Mouse (Mus musculus) CH12.LX (cell line): Measurements from ENCODE around the gene Sec14l3. TPM values are rescaled to one million over a fixed set of nuclear protein-coding genes. Genes with fewer than 3 reads are reported as not detected.

Source experiments
- DNase-seq: peaks from one replicate; pipeline ENCODE4 v3.0.0-alpha.2; 2013; ENCODE audit errors: extremely low read depth
- H3K27ac ChIP-seq: 2 replicates; pipeline ENCODE4 v1.5.1; 2012; ENCODE audit warnings: low read depth, mild to moderate bottlenecking, control low read depth, moderate library complexity; ENCODE audit not compliant: insufficient read depth
- H3K27me3 ChIP-seq: replicated peaks from 2 replicates; pipeline ENCODE3; 2012; ENCODE audit warnings: inconsistent platforms
- H3K36me3 ChIP-seq, 2 experiments: replicated peaks in 1 of 2; 2 replicates each; pipeline versions ENCODE3 to v1.6.1; 2012; ENCODE audit warnings: inconsistent platforms in 1 of 2, low read length in 1 of 2, mild to moderate bottlenecking in 1 of 2, mixed read lengths in 1 of 2, moderate library complexity in 1 of 2; ENCODE audit not compliant: control insufficient read depth in 1 of 2, insufficient read depth in 1 of 2
- H3K4me1 ChIP-seq, 2 experiments: 2 replicates each; pipeline ENCODE4 v1.6.1; 2012; ENCODE audit warnings: inconsistent platforms in 1 of 2, moderate library complexity in 1 of 2; ENCODE audit not compliant: insufficient read depth in 2 of 2, control insufficient read depth in 1 of 2
- H3K4me2 ChIP-seq: 2 replicates; pipeline ENCODE4 v1.6.1; 2012; ENCODE audit warnings: low read depth, mild to moderate bottlenecking, control low read depth; ENCODE audit not compliant: poor library complexity, insufficient read depth, severe bottlenecking
- H3K4me3 ChIP-seq, 3 experiments: fragments of 150-350 bp in 1 of 3; sonication (generic) in 1 of 3; replicated peaks in 1 of 3; 2 replicates each; pipeline versions ENCODE3 to v1.5.1; 2011 to 2012; ENCODE audit warnings: low read depth in 2 of 3, low read length in 2 of 3, mild to moderate bottlenecking in 2 of 3, moderate library complexity in 2 of 3, control low read depth in 1 of 3, improper control_type of control experiment in 1 of 3, inconsistent platforms in 1 of 3, mixed read lengths in 1 of 3; ENCODE audit not compliant: poor library complexity in 1 of 3
- H3K79me2 ChIP-seq: replicated peaks from 2 replicates; pipeline ENCODE4 v1.6.1; 2012; ENCODE audit warnings: mild to moderate bottlenecking, moderate library complexity; ENCODE audit not compliant: control insufficient read depth, poor library complexity, insufficient read depth, severe bottlenecking; ENCODE audit errors: extremely low read depth
- H3K9ac ChIP-seq: 2 replicates; pipeline ENCODE4 v1.6.1; 2012; ENCODE audit warnings: low read depth, mild to moderate bottlenecking, control low read depth, moderate library complexity; ENCODE audit not compliant: insufficient read depth
- H3K9me3 ChIP-seq: replicated peaks from 2 replicates; pipeline ENCODE3; 2012; ENCODE audit warnings: low read length, inconsistent platforms, mixed read lengths
- CHD2 ChIP-seq: IDR thresholded peaks from 2 replicates; pipeline ENCODE4 v1.6.1; 2011; ENCODE audit warnings: low read length, improper control_type of control experiment
- CTCF ChIP-seq, 2 experiments: IDR thresholded peaks in 1 of 2; conservative IDR thresholded peaks in 1 of 2; 2 replicates each; pipeline ENCODE4 v1.5.1; 2011 to 2012; ENCODE audit warnings: low read depth in 2 of 2, low read length in 2 of 2, improper control_type of control experiment in 1 of 2, inconsistent platforms in 1 of 2, mild to moderate bottlenecking in 1 of 2, moderate library complexity in 1 of 2
- E2F4 ChIP-seq: IDR thresholded peaks from 2 replicates; pipeline ENCODE4 v1.6.1; 2011; ENCODE audit warnings: low read depth, low read length, improper control_type of control experiment; ENCODE audit not compliant: insufficient replicate concordance
- EP300 ChIP-seq: IDR thresholded peaks from 2 replicates; pipeline ENCODE4 v1.6.1; 2011; ENCODE audit warnings: low read length, improper control_type of control experiment
- ETS1 ChIP-seq: conservative IDR thresholded peaks from 2 replicates; pipeline ENCODE4 v1.6.1; 2012; ENCODE audit warnings: low read depth, mild to moderate bottlenecking, inconsistent platforms, low read length, improper control_type of control experiment, moderate library complexity
- GABPA ChIP-seq: IDR thresholded peaks from 2 replicates; pipeline ENCODE4 v1.6.1; 2012; ENCODE audit warnings: low read depth, low read length, improper control_type of control experiment, inconsistent platforms; ENCODE audit not compliant: insufficient replicate concordance
- JUND ChIP-seq: conservative IDR thresholded peaks from 2 replicates; pipeline ENCODE4 v1.6.1; 2011; ENCODE audit warnings: low read depth, low read length, improper control_type of control experiment
- KAT2A ChIP-seq: IDR thresholded peaks from 2 replicates; pipeline ENCODE4 v1.6.1; 2012; ENCODE audit warnings: low read length, improper control_type of control experiment, inconsistent platforms; ENCODE audit not compliant: insufficient replicate concordance
- MAFK ChIP-seq: IDR thresholded peaks from 2 replicates; pipeline ENCODE4 v1.6.1; 2011; ENCODE audit warnings: low read length, improper control_type of control experiment; ENCODE audit not compliant: insufficient replicate concordance
- MEF2A ChIP-seq: IDR thresholded peaks from 2 replicates; pipeline ENCODE4 v1.6.1; 2014; ENCODE audit warnings: low read depth, mild to moderate bottlenecking, inconsistent platforms, low read length, improper control_type of control experiment, borderline replicate concordance
- MYC ChIP-seq: IDR thresholded peaks from 2 replicates; pipeline ENCODE4 v1.6.1; 2011; ENCODE audit warnings: low read depth, mild to moderate bottlenecking, improper control_type of control experiment, low read length
- RCOR1 ChIP-seq: conservative IDR thresholded peaks from 2 replicates; pipeline ENCODE4 v1.6.1; 2012; ENCODE audit warnings: low read depth, mild to moderate bottlenecking, inconsistent platforms, low read length, improper control_type of control experiment
- SIN3A ChIP-seq: IDR thresholded peaks from 2 replicates; pipeline ENCODE4 v1.6.1; 2012; ENCODE audit warnings: low read length, improper control_type of control experiment, inconsistent platforms
- SMC3 ChIP-seq: IDR thresholded peaks from 2 replicates; pipeline ENCODE4 v1.6.1; 2011; ENCODE audit warnings: low read depth, low read length, improper control_type of control experiment
- UBTF ChIP-seq: IDR thresholded peaks from 2 replicates; pipeline ENCODE4 v1.6.1; 2012; ENCODE audit warnings: low read depth, mild to moderate bottlenecking, inconsistent platforms, low read length, improper control_type of control experiment, moderate library complexity
- dilution Hi-C: fragments of 300-500 bp; cut with MboI; formaldehyde crosslinking; loops from 2 replicates; pipeline ENCODE4 v1.14.3; 2020; ENCODE audit warnings: low sequenced_read_pairs; ENCODE audit not compliant: extremely low pct_unique_long_range_greater_than_20kb, extremely low pct_ligation_motif_present
- in situ Hi-C: fragments of 300-500 bp; cut with MboI; formaldehyde crosslinking; loops from 3 replicates; pipeline ENCODE4 v1.14.3; 2019; ENCODE audit warnings: low sequenced_read_pairs, low pct_ligation_motif_present, low pct_unique_long_range_greater_than_20kb, mixed read lengths
- polyA plus RNA-seq: library from polyadenylated mRNA; unstranded; fragments of >175 nt; gene quantifications from 2 replicates; pipeline ENCODE4 v1.2.1, GENCODE M21; 2012; ENCODE audit warnings: low read depth; ENCODE audit not compliant: insufficient read length
- total RNA-seq, 2 experiments: library from RNA; depleted of rRNA; stranded (reverse); fragments of 300-350 nt in 1 of 2; fragments of >200 nt in 1 of 2; gene quantifications; 2 replicates each; pipeline ENCODE4 v1.2.3; 2012 to 2014

Gene Sec14l3
- total and polyA plus RNA-seq, 3 experiments: not detected

DNA sequence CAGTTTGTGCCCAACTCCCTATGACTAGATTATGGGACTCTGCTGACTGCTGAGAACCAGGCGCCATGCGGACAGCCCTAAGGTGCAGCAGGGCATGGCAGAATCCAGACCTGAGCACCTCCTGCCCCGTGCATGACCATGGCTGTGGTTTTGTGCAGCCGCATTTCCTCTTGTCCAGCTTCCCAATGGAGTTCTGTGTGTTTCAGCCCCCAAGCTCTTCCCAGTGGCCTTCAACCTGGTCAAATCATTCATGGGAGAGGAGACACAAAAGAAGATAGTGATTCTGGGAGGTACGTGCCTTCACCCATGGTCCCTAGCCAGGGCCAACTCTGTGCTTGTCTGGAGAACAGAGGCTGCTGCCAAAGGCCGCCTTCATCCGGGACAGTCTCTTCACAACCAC lies 21.6 kb upstream of the Sec14l3 start:
- Histone ChIP-seq H3K4me3 (no peak overlapping the region), H3K4me2 (no peak overlapping the region), H3K9me3 (no peaks in the 10 kb centered on the region), H3K79me2 (no peaks in the 10 kb centered on the region), H3K27me3 (peaks cover 6% of the 10 kb centered on the region), H3K4me1 (no peaks in the 10 kb centered on the region), H3K36me3 (peaks cover 0 to 4% of the 10 kb centered on the region in 2 experiments), H3K9ac (no peak overlapping the region), H3K27ac (no peak overlapping the region)
- in situ Hi-C loops (loop anchor here (5.0 kb wide), 1 partner anchor 34 kb away; no protein-coding TSS in a partner anchor), dilution Hi-C loops (no loop called here)
- no peak for DNase-seq
- no peak for TF ChIP-seq CTCF (conservative IDR thresholded peaks at IDR 0.05 in 1 of 2, IDR thresholded peaks at IDR 0.05 in 1 of 2; ENCODE audit: low read depth in 2 of 2, low read length in 2 of 2)
- TF ChIP-seq GABPA: no peak
- TF ChIP-seq EP300: no peak
- TF ChIP-seq UBTF: no peak
- TF ChIP-seq SIN3A: no peak
- TF ChIP-seq E2F4: no peak
- no peak for TF ChIP-seq MYC
- no peak for TF ChIP-seq ETS1
- TF ChIP-seq SMC3: no peak
- TF ChIP-seq RCOR1: no peak

DNA sequence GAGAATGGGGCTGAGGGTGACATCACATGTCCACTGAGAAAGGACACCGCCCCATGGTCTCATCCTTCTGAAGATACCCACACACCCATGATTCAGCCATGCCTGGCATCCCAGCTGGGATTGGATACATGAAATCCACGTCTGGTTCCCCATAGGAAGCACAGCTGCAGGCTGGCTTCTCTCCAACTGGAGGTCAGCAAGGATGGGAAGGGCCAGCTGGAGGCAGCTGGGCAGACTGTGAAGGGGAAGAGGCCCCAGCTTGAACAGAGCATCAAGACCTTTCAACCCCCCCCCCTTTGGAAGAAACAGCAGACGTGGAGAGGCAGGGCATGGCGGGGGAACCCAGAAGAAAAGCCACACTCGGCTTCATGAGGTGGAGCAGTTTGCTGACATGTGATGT lies 18.1 kb upstream of the Sec14l3 start:
- H3K9ac ChIP-seq: no peak overlapping the region
- H3K4me2 ChIP-seq: no peak overlapping the region
- dilution Hi-C loops (no loop called here), in situ Hi-C loops (no loop called here)
- peaks cover 0 to 4% of the 10 kb centered on the region in 2 experiments for H3K36me3 ChIP-seq
- H3K79me2 ChIP-seq: no peaks in the 10 kb centered on the region
- TF ChIP-seq EP300 (no peak), CHD2 (no peak), MEF2A (no peak), KAT2A (no peak)
- 0 out of 4 replicates have a peak, but pooled peaks cover 0 to 3% of the 10 kb centered on the region in 2 experiments for H3K4me1 ChIP-seq
- no peak overlapping the region for H3K4me3 ChIP-seq
- DNase-seq: no peak
- H3K9me3 ChIP-seq: no peaks in the 10 kb centered on the region
- H3K27ac ChIP-seq: no peak overlapping the region
- H3K27me3 ChIP-seq: peaks cover 9% of the 10 kb centered on the region

DNA sequence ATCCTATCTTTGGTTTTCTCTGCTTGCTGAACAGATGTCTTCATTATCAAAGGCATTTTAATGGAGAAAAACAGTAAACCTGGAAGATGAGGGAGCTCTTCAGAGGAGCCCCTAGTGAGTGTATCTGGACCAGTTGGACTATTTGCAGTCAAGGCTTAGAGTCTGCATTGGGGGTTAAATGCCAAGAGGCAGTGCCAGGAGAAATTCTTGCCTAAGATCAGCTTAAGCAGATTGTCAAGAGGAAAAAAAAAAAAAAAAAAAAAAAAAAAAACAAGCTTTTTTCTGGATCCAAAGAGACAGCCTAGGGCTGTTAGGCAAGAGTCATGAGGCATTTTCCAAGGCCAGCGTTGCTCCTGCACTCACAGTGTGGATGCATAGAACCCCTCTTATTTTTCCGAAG lies 16.9 kb upstream of the Sec14l3 start:
- Histone ChIP-seq H3K4me1 (0 out of 4 replicates have a peak, but pooled peaks cover 0 to 3% of the 10 kb centered on the region in 2 experiments), H3K4me3 (no peak overlapping the region), H3K9me3 (no peaks in the 10 kb centered on the region), H3K27me3 (peaks cover 11% of the 10 kb centered on the region), H3K9ac (no peak overlapping the region), H3K79me2 (no peaks in the 10 kb centered on the region), H3K4me2 (no peak overlapping the region), H3K27ac (no peak overlapping the region), H3K36me3 (peaks cover 0 to 2% of the 10 kb centered on the region in 2 experiments)
- in situ Hi-C loops (no loop called here), dilution Hi-C loops (no loop called here)
- no peak for TF ChIP-seq MAFK
- no peak for TF ChIP-seq JUND
- DNase-seq: no peak
